Mouse (Mus musculus) liver, adult 2 months (tissue): ENCODE results near the gene Taf8.

ENCODE experiments used
- CTCF ChIP-seq: fragments of 200-500 bp; IDR thresholded peaks from 2 replicates; pipeline ENCODE4 v1.5.1; 2011; ENCODE audit warnings: low read depth, low read length, control low read depth
- POLR2A ChIP-seq: fragments of 200-500 bp; IDR thresholded peaks from 2 replicates; pipeline ENCODE4 v1.6.1; 2011; ENCODE audit warnings: low read length, control low read depth; ENCODE audit not compliant: insufficient read depth; ENCODE audit errors: extremely low read depth

DNA sequence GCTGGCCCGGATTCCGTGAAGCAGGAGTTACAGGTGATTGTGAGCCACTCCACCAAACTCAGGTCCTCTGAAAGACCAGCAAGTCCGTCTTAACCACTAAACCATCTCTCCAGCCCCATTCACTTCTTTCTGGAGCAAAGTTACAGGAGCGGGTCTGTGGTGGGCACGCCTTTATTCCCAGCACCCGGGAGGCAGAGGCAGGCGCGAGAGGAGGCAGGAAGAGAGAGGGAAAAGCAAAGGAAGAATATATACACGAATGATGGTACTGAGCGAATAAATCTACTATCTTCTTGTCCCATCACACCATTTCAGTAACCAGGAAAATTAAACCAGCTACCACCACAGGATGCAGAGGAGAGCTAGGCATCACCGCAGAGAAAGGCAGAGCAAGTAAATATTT lies 561 bp downstream of the Taf8 start:
- TF ChIP-seq CTCF: no peak
- TF ChIP-seq POLR2A: no peak
